Mouse (Mus musculus): ENCODE results near the gene Dcakd.

Dcakd gene

GRCm38 (mm10) chr11:103046286-103046685 lies 18.2 kb upstream of the Dcakd start:
- no peak for DNase-seq (ENCODE audit: low spot score)

GRCm38 (mm10) chr11:103043982-103044381 lies 15.8 kb upstream of the Dcakd start:
- no peak for DNase-seq (ENCODE audit: low spot score)

- no peak for DNase-seq (ENCODE audit: low spot score)
Measured at GRCm38 (mm10) chr11:103042828-103043227, 14.7 kb upstream of the Dcakd start.

GRCm38 (mm10) chr11:103038037-103038436 lies 9.9 kb upstream of the Dcakd start:
- no peak for DNase-seq (ENCODE audit: low spot score)

GRCm38 (mm10) chr11:103036881-103037465 lies 8.8 kb upstream of the Dcakd start:
- DNase-seq (ENCODE audit: low spot score): no peak

GRCm38 (mm10) chr11:103035007-103035406 lies 6.9 kb upstream of the Dcakd start:
- no peak for DNase-seq (ENCODE audit: low spot score)

GRCm38 (mm10) chr11:103033030-103033429 lies 4.9 kb upstream of the Dcakd start:
- DNase-seq (ENCODE audit: low spot score): no peak

GRCm38 (mm10) chr11:103027570-103028175 lies 460 bp downstream of the Dcakd start:
- no peak for DNase-seq (ENCODE audit: low spot score)

- no peak for DNase-seq (ENCODE audit: low spot score)
Measured at GRCm38 (mm10) chr11:103026901-103027300, 1.2 kb downstream of the Dcakd start.

GRCm38 (mm10) chr11:103023974-103024373 lies 4.2 kb downstream of the Dcakd start:
- no peak for DNase-seq (ENCODE audit: low spot score)

GRCm38 (mm10) chr11:103020713-103021335 lies 7.3 kb downstream of the Dcakd start:
- no peak for DNase-seq (ENCODE audit: low spot score)

- no peak for DNase-seq (ENCODE audit: low spot score)
Measured at GRCm38 (mm10) chr11:103019325-103019724, 8.8 kb downstream of the Dcakd start.

- DNase-seq (ENCODE audit: low spot score): no peak
Measured at GRCm38 (mm10) chr11:103018860-103019259, 9.3 kb downstream of the Dcakd start.

GRCm38 (mm10) chr11:103017661-103018060 lies 10.5 kb downstream of the Dcakd start:
- no peak for DNase-seq (ENCODE audit: low spot score)

- peak; percentile 96 for DNase-seq (ENCODE audit: low spot score)
Measured at GRCm38 (mm10) chr11:103016930-103017329, 11.2 kb downstream of the Dcakd start.

- DNase-seq (ENCODE audit: low spot score): no peak
Measured at GRCm38 (mm10) chr11:103015881-103016825, 12.0 kb downstream of the Dcakd start.

- DNase-seq (ENCODE audit: low spot score): no peak
Measured at GRCm38 (mm10) chr11:103011206-103011497, 17.0 kb downstream of the Dcakd start.

- DNase-seq (ENCODE audit: low spot score): no peak
Measured at GRCm38 (mm10) chr11:103010454-103011205, 17.5 kb downstream of the Dcakd start.

GRCm38 (mm10) chr11:103009208-103009607 lies 18.9 kb downstream of the Dcakd start:
- DNase-seq (ENCODE audit: low spot score): no peak

- DNase-seq (ENCODE audit: low spot score): no peak
Measured at GRCm38 (mm10) chr11:103008558-103008957, 19.6 kb downstream of the Dcakd start.

- no peak for DNase-seq (ENCODE audit: low spot score)
Measured at GRCm38 (mm10) chr11:103007001-103007340, 21.2 kb downstream of the Dcakd start.

Data from ovary, postnatal 10 days (tissue).